Mouse (Mus musculus) cerebellum, adult (tissue): ENCODE data around the gene Adamts13.
A peak's percentile ranks its signal among the peaks of the same experiment; 100 is the strongest.

Experiments
- ATAC-seq: cut with Nextera tagmentation; 2 replicates; pipeline ENCODE4 v1.9.2; 2017; ENCODE audit warnings: mild to moderate bottlenecking, moderate library complexity, mixed read lengths; ENCODE audit not compliant: insufficient number of reproducible peaks, low FRiP score, low TSS enrichment

Gene Adamts13

DNA sequence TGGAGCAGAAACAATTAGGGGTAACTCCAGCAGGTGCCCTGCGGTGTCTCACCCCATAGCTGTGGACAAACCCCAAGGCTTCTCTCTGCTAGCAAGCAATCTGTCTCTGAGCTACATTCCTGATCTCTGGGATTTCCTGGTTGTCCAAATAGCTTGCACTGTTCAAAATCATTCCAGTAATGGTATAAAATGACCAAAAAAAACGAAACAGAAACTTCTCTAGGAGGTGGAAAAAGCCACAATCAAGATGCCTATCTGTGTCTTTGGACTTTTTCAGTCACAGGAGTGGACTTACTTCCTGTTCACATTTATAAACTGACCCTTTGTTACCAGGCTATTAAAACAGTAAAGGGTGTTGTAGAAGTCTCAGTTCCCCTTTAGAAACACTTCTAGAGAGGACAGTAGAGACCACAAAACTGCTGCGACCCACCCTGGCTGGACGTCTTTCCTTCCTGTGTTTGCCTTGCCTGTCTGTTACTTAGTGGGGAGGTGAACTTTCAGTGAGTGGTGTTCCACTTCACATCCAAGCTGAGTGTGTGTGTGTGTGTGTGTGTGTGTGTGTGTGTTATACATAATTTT is 55.3 kb downstream of the Adamts13 start:
- no peak for ATAC-seq

- ATAC-seq: no peak
Measured at GRCm38 (mm10) chr2:27032361-27032760, 59.1 kb downstream of the Adamts13 start.

DNA sequence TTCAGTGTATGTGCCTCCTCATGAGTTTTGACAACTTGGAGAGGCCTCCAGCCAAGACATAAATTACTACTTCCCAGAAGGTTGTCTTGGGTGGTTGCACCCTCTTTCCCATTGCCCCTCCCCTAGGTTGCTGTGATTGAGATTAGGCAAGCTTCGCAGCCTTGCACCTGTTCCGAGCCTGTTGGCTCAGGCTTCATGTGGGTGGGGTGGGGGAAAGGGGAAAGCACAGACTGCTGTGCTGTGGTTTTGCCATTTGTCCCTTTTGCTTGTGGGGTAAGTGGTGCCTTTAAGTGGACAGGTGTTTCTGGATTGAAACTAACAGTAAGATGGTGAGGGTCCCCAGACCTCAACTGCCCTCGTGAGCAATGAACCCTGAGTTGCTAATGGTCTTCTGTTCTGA is 62.8 kb downstream of the Adamts13 start:
- no peak for ATAC-seq

DNA sequence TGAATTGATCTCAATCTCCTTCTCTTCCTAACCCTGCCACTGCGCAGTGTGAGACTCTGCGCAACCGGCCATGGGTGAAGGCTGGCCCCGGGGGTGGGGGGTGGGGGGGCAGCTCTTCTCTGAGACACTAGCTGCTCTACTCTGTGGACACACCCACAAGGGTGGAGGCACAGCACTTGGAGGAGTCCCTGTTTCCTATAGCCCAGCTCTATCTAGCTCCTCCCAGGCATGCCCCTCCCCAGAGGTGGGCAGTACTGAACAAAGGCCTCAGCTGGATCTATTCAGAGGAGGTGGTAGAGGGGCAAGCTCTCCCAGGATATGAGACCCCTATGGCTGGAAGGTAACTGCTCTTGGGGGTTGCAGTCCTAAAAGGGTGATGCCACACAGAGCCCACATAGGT is 63.8 kb downstream of the Adamts13 start:
- ATAC-seq: no peak

DNA sequence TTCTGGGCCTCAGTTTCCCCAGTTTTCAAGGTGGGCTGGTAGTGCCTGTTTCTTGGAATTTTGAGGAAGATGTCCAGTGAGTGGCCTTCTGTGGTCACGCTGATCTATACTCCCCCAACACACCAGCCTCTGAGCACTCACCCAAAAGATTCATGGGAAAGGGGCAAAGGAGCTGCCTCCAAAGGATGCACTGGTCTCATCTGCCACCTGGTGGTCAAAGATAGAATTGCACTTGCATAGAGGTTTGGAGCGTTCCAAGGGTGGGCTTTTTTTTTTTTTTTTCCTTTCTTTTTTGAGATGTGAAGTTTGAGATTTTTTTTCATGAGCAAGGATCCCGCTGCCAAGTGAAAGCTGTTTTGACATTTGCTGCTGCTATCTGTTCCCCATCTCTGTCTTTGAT is 65.4 kb downstream of the Adamts13 start:
- ATAC-seq: 0 out of 2 replicates have a peak, but pooled peaks have one; percentile 33

DNA sequence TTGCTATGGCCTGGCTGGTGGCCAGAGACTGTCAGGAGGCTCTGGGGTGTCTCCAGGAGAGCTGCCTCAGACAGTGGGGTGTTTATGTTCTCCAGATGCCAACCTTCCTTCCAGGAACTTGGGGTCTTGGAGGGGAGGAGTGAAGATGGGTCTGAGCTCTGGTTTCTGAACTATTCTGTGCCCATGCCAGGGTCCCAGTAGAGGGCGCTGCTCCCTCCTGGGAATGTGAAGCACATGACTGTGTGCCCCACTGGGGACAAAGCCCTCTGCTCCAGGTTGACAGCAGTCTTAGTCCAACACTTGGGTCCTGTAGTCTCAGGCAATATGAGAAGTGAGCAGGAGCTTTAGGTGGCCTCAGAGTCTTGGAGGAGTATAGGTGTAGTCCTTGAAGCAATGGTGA is 66.1 kb downstream of the Adamts13 start:
- no peak for ATAC-seq

DNA sequence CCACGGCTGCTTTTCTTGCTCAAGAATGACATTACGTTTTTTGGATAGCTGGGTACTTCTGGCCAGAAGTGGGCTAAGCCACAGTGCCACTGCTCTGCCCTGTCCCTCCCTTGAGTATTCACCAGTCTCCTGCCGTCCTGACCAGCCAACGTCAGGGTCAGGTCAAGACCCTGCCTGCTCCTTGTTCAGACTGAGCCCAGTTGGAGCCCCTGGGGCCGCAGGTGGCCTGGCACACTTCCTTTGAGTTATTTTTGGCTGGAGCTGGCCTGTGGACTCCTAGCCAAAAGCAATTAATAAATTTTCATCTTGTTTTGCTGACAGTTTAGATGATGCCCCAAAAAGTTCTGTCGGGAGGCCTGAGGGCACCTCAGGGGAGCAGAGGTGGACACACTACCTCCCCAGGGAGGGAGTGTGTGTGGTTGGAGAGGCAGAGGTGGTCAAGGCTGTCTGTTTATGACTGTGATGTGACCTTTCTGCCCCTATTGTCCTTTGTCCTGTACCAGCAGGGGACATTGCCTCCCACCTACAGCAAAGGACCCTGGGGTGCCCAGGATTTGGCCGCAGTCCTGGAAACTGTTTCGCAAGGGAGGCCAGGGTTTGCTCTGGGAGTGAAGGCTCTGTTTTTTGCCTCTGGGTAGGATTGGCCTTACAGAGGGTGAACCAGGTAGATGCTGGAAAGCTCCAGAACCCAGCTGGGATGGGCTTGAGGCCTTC is 69.1 kb downstream of the Adamts13 start:
- ATAC-seq: no peak

DNA sequence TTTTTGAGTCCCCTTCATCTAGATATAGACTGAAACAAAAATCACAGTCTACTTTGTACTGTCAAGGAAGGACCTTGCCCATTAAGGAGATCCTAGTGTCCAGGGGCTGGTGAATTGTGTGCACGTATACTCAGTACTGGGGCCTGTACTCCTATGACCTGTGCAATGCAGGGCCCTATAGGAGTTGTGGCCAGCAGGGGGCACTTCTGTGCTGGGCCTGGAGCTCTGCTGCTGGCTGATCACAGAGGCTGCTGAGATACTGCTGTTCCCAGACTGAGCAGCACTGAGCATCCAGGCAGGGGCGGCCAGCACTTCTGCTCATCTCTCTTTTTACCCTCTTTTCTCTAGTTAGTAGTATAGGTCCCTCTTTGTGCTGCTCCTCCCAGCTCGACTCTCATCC is 70.2 kb downstream of the Adamts13 start:
- ATAC-seq: peak; percentile 59

DNA sequence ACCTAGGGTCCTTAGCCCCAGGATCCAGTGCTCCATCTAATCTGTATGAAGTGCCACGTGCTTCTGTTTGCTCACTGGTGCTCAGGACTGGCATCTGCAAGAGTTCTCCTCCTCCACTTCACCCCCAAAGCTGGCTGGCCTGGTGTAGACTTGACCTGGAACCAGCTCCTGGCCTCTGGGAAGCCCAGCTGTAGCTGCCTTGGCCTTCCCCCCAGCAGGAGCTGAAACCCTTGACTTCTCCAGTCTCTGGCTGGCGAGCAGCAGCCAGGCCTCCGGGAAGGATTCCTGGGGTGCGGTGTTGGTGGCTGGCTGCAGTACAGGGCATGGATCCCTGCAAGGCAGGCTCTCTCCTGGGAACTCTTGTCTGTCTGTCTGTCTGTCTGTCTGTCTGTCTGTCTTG is 71.0 kb downstream of the Adamts13 start:
- ATAC-seq: no peak

- ATAC-seq: no peak
Measured at GRCm38 (mm10) chr2:27044641-27045040, 71.4 kb downstream of the Adamts13 start.

GRCm38 (mm10) chr2:27045979-27046770 is 73.0 kb downstream of the Adamts13 start:
- ATAC-seq: no peak

GRCm38 (mm10) chr2:27049408-27049807 is 76.2 kb downstream of the Adamts13 start:
- ATAC-seq: no peak

- no peak for ATAC-seq
Measured at GRCm38 (mm10) chr2:27058251-27058650, 85.0 kb downstream of the Adamts13 start.

GRCm38 (mm10) chr2:27058751-27059150 is 85.5 kb downstream of the Adamts13 start:
- no peak for ATAC-seq

DNA sequence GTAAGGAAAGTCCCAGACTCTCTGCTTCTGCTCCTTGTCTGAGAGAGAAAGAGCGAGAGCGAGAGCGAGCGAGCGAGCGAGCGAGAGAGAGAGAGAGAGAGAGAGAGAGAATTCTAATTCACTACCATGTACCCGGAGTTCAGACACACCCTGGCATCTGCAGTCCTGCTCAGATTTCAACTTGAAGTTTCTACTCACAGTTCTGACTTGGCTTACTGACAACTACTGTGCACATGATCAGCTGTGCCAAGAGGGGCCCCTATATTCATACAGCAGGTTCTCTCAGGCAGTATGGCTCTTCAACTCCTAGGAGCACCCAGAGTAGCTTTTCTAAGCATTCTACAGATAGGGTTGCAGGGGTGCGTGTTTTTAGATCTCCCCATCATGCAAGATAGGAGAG is 86.0 kb downstream of the Adamts13 start:
- ATAC-seq: no peak
